Mouse (Mus musculus) right cerebral cortex, adult 2 months (tissue): ENCODE measurements around the gene Lrrc8c.
"Not testable (repeated sequence)": the region's sequence is repeated elsewhere in the genome, so short reads cannot be mapped to it uniquely, and the experiment has no call there.

Source experiments
- DNase-seq, 2 experiments: peaks; one replicate each; pipeline ENCODE4 v3.0.0; 2021 to 2022; ENCODE audit warnings: low spot score in 2 of 2

Lrrc8c gene

DNA sequence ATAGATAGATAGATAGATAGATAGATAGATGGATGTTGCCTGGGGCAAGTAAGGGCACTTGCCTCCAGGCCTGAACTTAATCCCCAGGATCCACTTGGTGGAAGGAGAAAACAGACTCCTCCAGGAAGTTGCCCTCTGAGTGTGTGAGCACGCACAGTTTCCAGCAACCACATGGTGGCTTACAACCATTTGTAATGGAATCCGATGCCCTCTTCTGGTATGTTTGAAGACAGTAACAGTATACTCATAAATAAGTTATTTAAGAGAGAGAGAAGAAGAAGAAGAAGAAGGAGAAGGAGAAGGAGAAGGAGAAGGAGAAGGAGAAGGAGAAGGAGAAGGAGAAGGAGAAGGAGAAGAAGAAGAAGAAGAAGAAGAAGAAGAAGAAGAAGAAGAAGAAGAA is 119.1 kb downstream of the Lrrc8c start:
- DNase-seq = not testable (repeated sequence)

DNA sequence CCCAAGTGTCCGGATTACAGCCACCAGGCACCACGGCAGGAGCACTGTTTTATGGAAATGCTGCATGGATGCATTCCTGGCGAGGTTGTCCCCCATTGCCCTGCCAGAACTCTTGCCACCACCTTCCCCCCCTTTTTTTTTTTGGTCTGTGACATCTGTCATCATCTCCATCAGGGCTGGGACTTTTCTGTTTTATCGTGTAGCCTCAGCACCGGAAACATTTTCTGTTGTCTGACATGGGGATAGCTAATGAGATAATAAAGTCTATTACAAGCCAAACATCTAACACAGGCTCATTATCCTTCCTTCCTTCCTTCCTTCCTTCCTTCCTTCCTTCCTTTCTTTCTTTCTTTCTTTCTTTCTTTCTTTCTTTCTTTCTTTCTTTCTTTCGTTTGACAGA is 119.7 kb downstream of the Lrrc8c start:
- DNase-seq = no peak

DNA sequence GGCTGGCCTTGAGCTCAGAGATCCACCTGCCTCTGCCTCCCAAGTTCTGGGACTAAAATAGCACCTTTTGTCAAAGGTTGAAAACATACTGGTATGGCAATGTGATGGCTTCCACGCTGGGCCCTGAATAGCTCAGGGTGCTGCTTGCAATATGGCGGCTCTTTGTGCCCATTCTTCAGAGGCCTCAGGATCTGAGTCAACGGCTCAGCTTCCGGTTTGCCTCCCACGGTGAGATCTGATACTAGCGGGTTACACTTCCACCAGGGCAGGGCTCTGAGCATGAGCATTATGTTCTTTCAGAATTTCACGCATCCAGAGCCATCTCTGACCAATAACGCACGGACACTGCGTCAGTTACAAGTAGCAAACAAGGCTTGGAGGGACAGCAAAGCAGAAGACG is 120.2 kb downstream of the Lrrc8c start:
- DNase-seq = no peak

DNA sequence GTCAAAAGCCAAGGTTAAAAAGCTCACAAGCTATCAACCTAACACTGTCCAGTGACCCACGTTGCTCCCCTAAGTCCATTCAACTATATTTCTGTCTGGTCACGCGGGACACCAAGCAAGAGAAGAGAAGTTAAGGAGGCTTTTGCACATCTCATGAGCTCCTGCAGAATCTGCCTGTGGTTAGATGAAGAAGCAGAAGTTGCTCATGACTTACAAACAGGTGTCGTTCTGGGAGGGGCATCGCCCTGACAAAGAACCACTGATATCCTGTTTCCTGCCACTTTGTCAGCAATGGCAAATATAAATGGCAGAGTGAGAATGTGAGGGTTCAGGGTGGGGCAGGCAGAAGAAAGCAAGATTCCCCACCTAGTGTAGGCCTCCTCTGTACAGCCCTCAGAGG is 123.3 kb downstream of the Lrrc8c start:
- DNase-seq = no peak

DNA sequence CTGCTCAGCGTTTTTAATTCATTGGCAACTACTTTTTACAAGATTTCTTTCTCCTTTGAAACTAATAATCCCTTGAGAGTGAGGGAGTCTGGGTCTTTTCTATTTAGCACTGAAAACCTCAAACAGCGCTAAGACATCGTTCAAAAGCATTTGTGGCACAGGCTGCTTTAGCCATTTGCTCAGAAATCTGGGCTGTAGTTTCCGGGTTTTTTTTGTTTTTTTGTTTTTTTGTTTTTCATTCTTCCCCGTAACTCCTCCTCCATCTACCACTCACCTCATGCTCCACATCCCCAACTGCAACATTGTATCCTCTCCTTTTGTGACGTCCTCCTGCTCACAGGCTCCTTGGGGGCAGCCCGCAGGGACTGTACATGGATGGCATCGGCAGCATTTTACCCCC is 124.1 kb downstream of the Lrrc8c start:
- no peak for DNase-seq

DNA sequence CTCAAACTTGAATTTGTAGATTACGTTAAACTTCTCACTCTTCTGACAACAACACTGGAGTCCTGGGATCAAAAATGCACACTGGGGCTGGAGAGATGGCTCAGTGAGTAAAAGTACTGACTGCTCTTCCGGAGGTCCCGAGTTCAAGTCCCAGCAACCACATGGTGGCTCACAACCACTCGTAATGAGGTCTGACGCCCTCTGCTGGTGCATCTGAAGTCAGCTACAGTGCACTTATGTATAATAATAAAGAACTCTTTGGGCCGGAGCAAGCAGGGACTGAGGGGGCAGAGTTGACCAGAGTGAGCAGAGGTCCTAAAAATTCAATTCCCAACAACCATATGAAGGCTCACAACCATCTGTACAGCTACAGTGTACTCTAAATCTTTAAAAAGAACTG is 125.0 kb downstream of the Lrrc8c start:
- no peak for DNase-seq

DNA sequence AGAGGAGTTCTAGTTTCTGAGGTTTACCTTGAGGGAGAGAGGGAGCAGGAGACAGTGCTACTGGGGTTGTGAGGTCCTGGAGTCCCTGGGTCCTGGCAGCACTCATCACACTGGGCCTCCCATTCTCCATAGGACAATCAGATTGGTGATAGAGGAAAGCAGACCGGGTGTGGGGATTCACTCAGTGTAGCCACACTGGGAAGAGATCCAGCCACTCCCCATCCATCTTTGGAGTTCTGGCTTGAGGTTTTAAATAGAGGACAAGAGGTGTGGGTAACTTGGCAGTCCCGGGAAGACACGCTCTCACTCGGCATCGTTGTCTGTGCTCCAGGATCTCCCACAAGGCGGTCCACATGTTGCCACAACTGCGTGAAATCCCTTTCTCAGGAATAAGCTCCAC is 127.9 kb downstream of the Lrrc8c start:
- DNase-seq = no peak

DNA sequence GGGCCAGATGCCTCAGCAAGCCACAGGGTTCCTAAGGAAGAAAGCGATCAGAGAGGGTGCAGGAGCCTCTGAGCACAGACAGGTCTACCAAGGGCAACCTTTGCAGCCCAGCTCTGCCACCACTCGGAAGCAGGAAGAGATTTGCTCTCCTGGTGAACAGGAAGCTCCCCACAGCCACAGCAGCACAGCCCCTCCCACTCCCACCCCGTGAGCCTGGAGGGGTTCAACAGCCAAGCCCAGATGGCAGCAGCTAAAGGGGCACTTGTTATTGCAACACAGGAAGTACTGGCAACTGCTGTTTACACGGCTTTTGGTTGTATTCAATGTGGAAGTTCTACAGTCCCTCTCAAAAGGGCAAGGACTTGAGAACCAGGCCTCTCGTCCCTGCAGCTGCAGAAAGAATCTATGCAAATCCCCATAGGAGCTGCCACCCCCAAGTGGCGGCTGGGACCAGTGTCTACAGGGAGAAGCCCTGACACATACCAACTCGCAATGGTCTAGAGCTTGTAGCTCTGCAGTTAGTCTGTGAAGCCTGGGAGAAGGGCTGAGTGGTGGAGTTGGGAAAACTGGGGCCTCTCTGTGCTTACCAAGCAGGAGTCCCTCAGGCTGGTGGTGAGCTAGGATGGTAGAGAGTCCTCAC is 129.6 kb downstream of the Lrrc8c start:
- DNase-seq = no peak

DNA sequence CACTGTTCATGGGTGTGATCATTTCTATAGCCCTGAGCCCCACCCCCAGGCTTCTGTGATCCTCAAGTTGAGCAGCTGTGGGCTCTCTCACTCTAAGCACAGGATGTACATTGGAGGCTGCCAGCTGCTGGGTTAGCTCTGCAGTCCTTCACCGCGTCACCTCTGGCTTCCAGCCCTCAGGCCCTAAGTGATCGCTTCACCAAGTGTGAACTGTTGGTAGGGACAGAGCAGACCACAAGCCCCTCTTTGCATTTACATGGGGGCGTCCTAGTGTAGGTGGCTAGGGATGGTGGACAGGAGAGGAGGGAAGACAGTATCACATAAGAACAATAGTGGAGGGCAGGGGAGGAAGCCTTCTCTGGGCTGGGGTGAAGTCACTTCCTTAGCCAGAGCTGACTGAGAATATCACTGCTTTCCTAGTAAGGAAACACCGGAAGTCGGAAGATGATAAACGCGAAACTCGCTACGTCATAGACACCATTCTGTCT is 130.4 kb downstream of the Lrrc8c start:
- no peak for DNase-seq

DNA sequence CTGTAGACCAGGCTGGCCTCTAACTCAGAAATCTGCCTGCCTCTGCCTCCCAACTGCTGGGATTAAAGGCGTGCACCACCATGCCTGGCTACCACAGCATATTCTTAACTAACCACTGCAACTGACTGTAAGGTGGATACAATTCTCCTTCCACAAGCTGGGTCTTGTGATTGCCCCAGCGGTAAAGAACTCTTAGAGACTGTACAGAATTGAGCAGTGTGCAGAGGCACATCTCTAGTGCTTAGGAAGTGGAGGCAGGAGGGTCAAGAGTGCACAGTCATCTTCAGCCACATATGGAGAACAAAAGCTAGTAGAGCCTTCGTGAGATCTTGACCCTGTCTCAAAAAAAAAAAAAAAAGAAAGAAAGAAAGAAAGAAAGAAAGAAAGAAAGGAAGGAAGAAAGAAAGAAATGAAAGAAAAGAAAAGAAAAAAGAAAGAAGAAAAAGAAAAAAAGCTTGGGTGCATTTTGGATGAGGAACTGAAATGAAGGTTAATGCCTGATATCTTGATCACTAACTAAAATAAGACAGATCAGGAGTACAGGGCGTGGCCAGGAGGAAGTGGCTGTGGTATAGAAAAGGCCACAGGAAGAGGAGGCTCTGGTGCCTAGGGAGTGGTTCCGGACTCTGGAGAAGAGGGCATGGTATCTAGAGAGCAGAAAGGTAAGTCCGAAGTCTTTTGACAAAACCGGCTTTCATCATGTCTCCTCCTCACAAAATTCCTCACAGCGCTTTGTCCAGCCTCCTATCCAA is 131.7 kb downstream of the Lrrc8c start:
- DNase-seq = no peak

DNA sequence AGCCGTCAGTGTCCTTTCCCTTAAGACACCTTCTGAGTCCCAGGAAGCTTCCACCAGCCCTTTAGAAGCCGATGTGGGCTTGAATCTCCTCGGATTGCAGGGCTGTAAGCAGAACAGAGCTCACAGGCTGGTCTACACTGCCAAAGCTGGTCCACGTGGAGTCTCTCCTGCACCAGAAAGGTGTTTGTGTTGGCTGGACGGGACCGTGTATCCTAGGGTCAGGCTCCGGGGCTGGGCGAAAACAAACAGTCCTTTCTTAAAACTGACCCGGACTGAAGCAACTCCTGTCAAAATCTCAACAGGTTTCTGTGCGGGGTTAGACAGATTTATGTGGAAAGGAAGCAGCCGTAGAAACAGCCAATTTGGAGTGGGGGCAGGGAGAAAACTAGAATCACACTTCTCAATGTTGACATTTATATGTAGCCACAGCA is 132.4 kb downstream of the Lrrc8c start:
- no peak for DNase-seq

DNA sequence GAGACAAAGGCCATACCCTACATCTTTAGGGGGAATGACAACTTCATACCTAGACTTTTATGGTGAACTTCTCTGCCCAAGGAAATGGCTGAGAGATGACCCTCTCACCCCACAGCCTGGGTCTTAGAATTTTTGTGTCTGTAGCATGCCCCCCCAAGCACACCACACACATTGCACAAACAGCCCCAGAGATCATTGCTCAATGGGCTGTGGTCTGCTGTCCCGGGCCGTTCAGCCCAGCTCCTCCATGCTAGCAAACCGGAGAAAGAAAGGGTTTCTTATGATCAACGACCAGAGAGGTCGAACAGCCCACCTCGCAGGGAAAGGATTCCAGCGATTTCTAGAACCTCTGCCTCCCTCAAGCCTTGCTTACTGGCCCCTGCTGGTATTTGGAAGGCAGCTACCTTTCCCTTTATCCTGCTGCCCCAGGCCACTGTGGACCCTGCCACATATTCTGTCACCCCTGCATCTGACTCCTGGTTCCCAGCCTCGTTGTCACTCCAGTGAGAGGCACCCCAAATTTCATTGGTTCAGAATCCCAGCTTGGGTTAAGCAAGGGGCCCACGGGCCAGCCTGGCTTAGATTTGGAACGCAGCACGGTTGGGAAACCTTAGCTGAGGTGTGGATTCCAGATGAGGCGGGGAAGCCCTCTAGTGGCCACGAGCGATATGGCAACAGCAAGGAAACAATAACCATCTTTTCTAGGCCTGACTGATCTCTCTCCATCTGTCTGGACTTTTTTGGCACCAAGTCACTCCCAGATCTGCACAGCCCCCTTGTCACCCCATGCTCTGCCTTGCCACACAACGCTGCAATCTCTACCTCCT is 135.3 kb downstream of the Lrrc8c start:
- DNase-seq = peak; percentile 91 to 92

DNA sequence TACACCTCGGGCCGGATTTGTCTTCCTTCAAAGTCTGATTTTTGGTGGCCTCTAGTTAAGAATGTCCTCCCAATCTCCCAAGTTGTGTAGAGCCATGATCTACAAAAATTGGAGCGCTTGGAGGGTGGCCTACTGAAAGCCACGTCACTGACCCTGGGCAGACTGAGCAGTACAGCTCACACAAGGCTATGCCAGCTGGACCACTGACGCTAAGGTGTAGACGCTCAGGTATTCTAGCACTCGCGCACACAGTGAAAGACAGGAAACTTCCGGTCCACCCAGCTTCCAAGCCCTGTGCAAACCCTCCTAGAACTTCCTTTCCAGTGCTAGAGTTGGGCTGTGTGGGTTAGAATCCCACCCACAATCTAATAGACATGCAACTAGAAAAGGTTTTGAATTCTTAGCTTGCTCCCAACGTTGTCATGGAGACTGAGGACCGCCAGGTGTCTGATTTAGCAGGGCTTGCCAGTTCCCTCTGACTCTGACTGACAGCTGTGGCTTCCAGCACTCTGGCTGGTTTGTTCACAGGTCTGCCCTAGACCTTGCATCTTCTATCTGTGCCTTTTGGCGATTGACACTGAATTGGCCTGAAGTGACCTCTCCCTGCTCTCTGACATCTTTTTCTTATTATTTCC is 136.0 kb downstream of the Lrrc8c start:
- DNase-seq = peak in 1 of 2 experiments; percentile 17

DNA sequence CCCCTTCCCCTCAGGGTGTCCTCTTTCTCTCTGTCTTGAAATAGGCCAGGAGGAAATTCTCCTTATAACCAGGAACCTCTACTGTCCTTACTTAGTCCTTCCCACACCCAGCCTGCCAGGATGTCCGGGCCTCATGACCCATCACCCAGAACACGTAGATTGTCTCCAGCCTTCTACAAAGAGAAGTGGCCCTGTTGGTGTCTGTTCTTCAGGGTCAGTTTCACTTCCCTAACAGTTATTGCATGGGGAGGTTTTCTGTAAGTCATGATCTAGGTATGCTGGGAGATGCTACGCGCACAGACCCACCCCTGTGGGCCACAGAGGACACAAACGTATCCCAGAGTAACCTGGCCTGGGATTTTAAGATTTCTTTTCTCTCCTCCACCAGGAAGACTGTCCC is 142.7 kb downstream of the Lrrc8c start:
- DNase-seq = no peak
